Mouse (Mus musculus): ENCODE results near the gene Ffar3.

DNA sequence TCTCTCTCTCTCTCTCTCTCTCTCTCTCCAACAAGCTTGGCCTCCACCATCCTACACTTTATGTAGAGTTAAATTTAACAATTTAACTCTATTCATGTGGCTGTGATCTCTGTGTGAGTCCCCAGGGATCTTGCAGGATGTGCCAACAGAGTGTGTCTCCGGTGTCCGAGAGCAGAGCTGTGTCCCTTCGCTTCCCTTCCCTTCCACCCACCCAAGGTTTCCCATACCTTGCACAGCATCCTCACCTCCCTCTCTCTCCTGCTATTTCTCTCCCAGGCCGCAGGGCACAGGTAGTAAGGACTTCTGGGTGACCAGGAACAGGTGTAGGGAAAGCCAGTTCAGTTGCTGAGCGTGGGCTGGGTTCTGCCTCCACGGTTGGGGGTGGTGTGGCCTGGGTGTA, 23.0 kb upstream of the Ffar3 start:
- TF ChIP-seq POLR2A (IDR thresholded peaks at IDR 0.05; ENCODE audit: extremely low read depth, insufficient read depth, low read length) (no peak), CTCF (IDR thresholded peaks at IDR 0.05; ENCODE audit: low read depth, low read length) (no peak)
